Mouse (Mus musculus) frontal cortex, postnatal 36 days (tissue): ENCODE measurements around the gene Dock2.

Experiments used
- DNase-seq, 2 experiments: peaks; one replicate each; pipeline ENCODE4 v3.0.0; 2022; ENCODE audit warnings: low spot score in 2 of 2

The Dock2 gene

GRCm38 (mm10) chr11:34427212-34427611 is 356.5 kb downstream of the Dock2 start:
- no peak for DNase-seq

- DNase-seq = no peak
Measured at GRCm38 (mm10) chr11:34424546-34424945, 359.1 kb downstream of the Dock2 start.

GRCm38 (mm10) chr11:34421061-34421460 is 362.6 kb downstream of the Dock2 start:
- peak; percentile 65 to 86 for DNase-seq

GRCm38 (mm10) chr11:34416619-34416979 is 367.1 kb downstream of the Dock2 start:
- no peak for DNase-seq

- no peak for DNase-seq
Measured at GRCm38 (mm10) chr11:34415884-34416618, 367.6 kb downstream of the Dock2 start.

- no peak for DNase-seq
Measured at GRCm38 (mm10) chr11:34406850-34407249, 376.8 kb downstream of the Dock2 start.

GRCm38 (mm10) chr11:34406309-34406708 is 377.4 kb downstream of the Dock2 start:
- no peak for DNase-seq

- no peak for DNase-seq
Measured at GRCm38 (mm10) chr11:34405311-34405710, 378.4 kb downstream of the Dock2 start.

- DNase-seq = peak in 1 of 2 experiments; percentile 53
Measured at GRCm38 (mm10) chr11:34401343-34401742, 382.3 kb downstream of the Dock2 start.

GRCm38 (mm10) chr11:34398555-34398954 is 385.1 kb downstream of the Dock2 start:
- no peak for DNase-seq

GRCm38 (mm10) chr11:34397661-34398060 is 386.0 kb downstream of the Dock2 start:
- DNase-seq = no peak

GRCm38 (mm10) chr11:34395802-34396201 is 387.9 kb downstream of the Dock2 start:
- DNase-seq = no peak

- DNase-seq = no peak
Measured at GRCm38 (mm10) chr11:34392105-34392504, 391.6 kb downstream of the Dock2 start.

- DNase-seq = no peak
Measured at GRCm38 (mm10) chr11:34389261-34390116, 394.2 kb downstream of the Dock2 start.

- no peak for DNase-seq
Measured at GRCm38 (mm10) chr11:34385001-34385688, 398.5 kb downstream of the Dock2 start.

GRCm38 (mm10) chr11:34384178-34384577 is 399.5 kb downstream of the Dock2 start:
- no peak for DNase-seq

- no peak for DNase-seq
Measured at GRCm38 (mm10) chr11:34383501-34383900, 400.2 kb downstream of the Dock2 start.

GRCm38 (mm10) chr11:34377649-34378048 is 406.0 kb downstream of the Dock2 start:
- DNase-seq = no peak

GRCm38 (mm10) chr11:34375557-34375956 is 408.1 kb downstream of the Dock2 start:
- no peak for DNase-seq

- DNase-seq = no peak
Measured at GRCm38 (mm10) chr11:34372224-34372623, 411.5 kb downstream of the Dock2 start.

- no peak for DNase-seq
Measured at GRCm38 (mm10) chr11:34356109-34356508, 427.6 kb downstream of the Dock2 start.

- no peak for DNase-seq
Measured at GRCm38 (mm10) chr11:34355406-34355805, 428.3 kb downstream of the Dock2 start.
